Mouse (Mus musculus) MEL (cell line): ENCODE results near the gene Trpv6. TPM values are rescaled to one million over a fixed set of nuclear protein-coding genes. Genes with fewer than 3 reads are reported as not detected.

ENCODE experiments used
- DNase-seq: peaks from one replicate; pipeline ENCODE4 v3.0.0; 2011; ENCODE audit warnings: low read depth, low spot score
- H3K27ac ChIP-seq: 2 replicates; pipeline ENCODE4 v1.5.1; 2012; ENCODE audit warnings: low read depth, mild to moderate bottlenecking, control low read depth, low read length, moderate library complexity; ENCODE audit not compliant: control insufficient read depth
- H3K27me3 ChIP-seq, 2 experiments: fragments of 150-350 bp in 1 of 2; sonication (generic) in 1 of 2; 2 replicates each; pipeline ENCODE4 v1.6.1; 2012; ENCODE audit warnings: low read length in 2 of 2, mild to moderate bottlenecking in 2 of 2, improper control_type of control experiment in 1 of 2, moderate library complexity in 1 of 2; ENCODE audit not compliant: insufficient read depth in 2 of 2, control insufficient read depth in 1 of 2
- H3K36me3 ChIP-seq, 2 experiments: 2 replicates each; pipeline ENCODE4 v1.6.1; 2012 to 2014; ENCODE audit warnings: low read length in 2 of 2, improper control_type of control experiment in 1 of 2, inconsistent platforms in 1 of 2, mild to moderate bottlenecking in 1 of 2; ENCODE audit not compliant: insufficient read depth in 2 of 2, control insufficient read depth in 1 of 2
- H3K4me1 ChIP-seq, 2 experiments: fragments of 150-350 bp in 1 of 2; sonication (generic) in 1 of 2; 2 replicates each; pipeline ENCODE4 v1.6.1; 2012; ENCODE audit warnings: low read length in 2 of 2, improper control_type of control experiment in 1 of 2, mild to moderate bottlenecking in 1 of 2; ENCODE audit not compliant: insufficient read depth in 2 of 2, control insufficient read depth in 1 of 2
- H3K4me3 ChIP-seq, 2 experiments: fragments of 150-350 bp in 1 of 2; sonication (generic) in 1 of 2; 2 replicates each; pipeline ENCODE4 v1.5.1; 2012; ENCODE audit warnings: low read depth in 2 of 2, low read length in 2 of 2, mild to moderate bottlenecking in 2 of 2, moderate library complexity in 2 of 2, control low read depth in 1 of 2, improper control_type of control experiment in 1 of 2; ENCODE audit not compliant: control insufficient read depth in 1 of 2, insufficient read depth in 1 of 2
- H3K79me2 ChIP-seq: 2 replicates; pipeline ENCODE4 v1.6.1; 2012; ENCODE audit warnings: mild to moderate bottlenecking, low read length, moderate library complexity; ENCODE audit not compliant: control insufficient read depth, poor library complexity, insufficient read depth
- H3K9ac ChIP-seq: 2 replicates; pipeline ENCODE4 v1.6.1; 2012; ENCODE audit warnings: low read depth, mild to moderate bottlenecking, control low read depth, low read length, moderate library complexity; ENCODE audit not compliant: control insufficient read depth, poor library complexity, severe bottlenecking
- H3K9me3 ChIP-seq: fragments of 150-350 bp; sonication (generic); replicated peaks from 2 replicates; pipeline ENCODE4 v1.6.1; 2012; ENCODE audit warnings: mild to moderate bottlenecking, low read length, improper control_type of control experiment, moderate library complexity; ENCODE audit not compliant: insufficient read depth
- CHD1 ChIP-seq: IDR thresholded peaks from 2 replicates; pipeline ENCODE4 v1.6.1; 2012; ENCODE audit warnings: low read depth, mild to moderate bottlenecking, inconsistent platforms, low read length, improper control_type of control experiment
- CHD2 ChIP-seq: IDR thresholded peaks from 2 replicates; pipeline ENCODE4 v1.6.1; 2011; ENCODE audit warnings: low read length, improper control_type of control experiment
- CTCF ChIP-seq, 3 experiments: IDR thresholded peaks in 2 of 3; conservative IDR thresholded peaks in 1 of 3; 2 replicates each; pipeline ENCODE4 v1.5.1; 2011 to 2012; ENCODE audit warnings: low read length in 3 of 3, low read depth in 2 of 3, mild to moderate bottlenecking in 2 of 3, improper control_type of control experiment in 1 of 3, inconsistent platforms in 1 of 3, mixed read lengths in 1 of 3, moderate library complexity in 1 of 3; ENCODE audit not compliant: control insufficient read depth in 1 of 3, insufficient read depth in 1 of 3, poor library complexity in 1 of 3, severe bottlenecking in 1 of 3
- E2F4 ChIP-seq: IDR thresholded peaks from 2 replicates; pipeline ENCODE4 v1.6.1; 2011; ENCODE audit warnings: low read depth, low read length, improper control_type of control experiment, borderline replicate concordance
- ELF1 ChIP-seq: IDR thresholded peaks from 2 replicates; pipeline ENCODE4 v1.6.1; 2014; ENCODE audit warnings: low read depth, mild to moderate bottlenecking, inconsistent platforms, low read length, improper control_type of control experiment, moderate library complexity
- EP300 ChIP-seq, 2 experiments: IDR thresholded peaks; 2 replicates each; pipeline ENCODE4 v1.6.1; 2011; ENCODE audit warnings: improper control_type of control experiment in 2 of 2, low read length in 2 of 2, low read depth in 1 of 2, mild to moderate bottlenecking in 1 of 2
- ETS1 ChIP-seq: IDR thresholded peaks from 2 replicates; pipeline ENCODE4 v1.6.1; 2012; ENCODE audit warnings: low read depth, mild to moderate bottlenecking, inconsistent platforms, low read length, improper control_type of control experiment, moderate library complexity
- JUND ChIP-seq: IDR thresholded peaks from 2 replicates; pipeline ENCODE4 v1.6.1; 2011; ENCODE audit warnings: low read depth, mild to moderate bottlenecking, improper control_type of control experiment, low read length
- MAFK ChIP-seq: IDR thresholded peaks from 2 replicates; pipeline ENCODE4 v1.6.1; 2011; ENCODE audit warnings: low read depth, mild to moderate bottlenecking, low read length, improper control_type of control experiment, borderline replicate concordance
- MAX ChIP-seq: IDR thresholded peaks from 2 replicates; pipeline ENCODE4 v1.6.1; 2011; ENCODE audit warnings: low read length, improper control_type of control experiment
- MAZ ChIP-seq: IDR thresholded peaks from 2 replicates; pipeline ENCODE4 v1.6.1; 2012; ENCODE audit warnings: low read depth, mild to moderate bottlenecking, inconsistent platforms, low read length, improper control_type of control experiment
- MEF2A ChIP-seq: IDR thresholded peaks from 2 replicates; pipeline ENCODE4 v1.6.1; 2014; ENCODE audit warnings: low read depth, mild to moderate bottlenecking, inconsistent platforms, low read length, improper control_type of control experiment; ENCODE audit not compliant: poor library complexity, insufficient replicate concordance, severe bottlenecking; ENCODE audit errors: extremely low read depth
- MXI1 ChIP-seq: IDR thresholded peaks from 2 replicates; pipeline ENCODE4 v1.6.1; 2011; ENCODE audit warnings: mild to moderate bottlenecking, low read depth, low read length, improper control_type of control experiment
- MYB ChIP-seq: IDR thresholded peaks from 2 replicates; pipeline ENCODE4 v1.6.1; 2011; ENCODE audit warnings: mild to moderate bottlenecking, low read depth, low read length, improper control_type of control experiment
- MYC ChIP-seq: IDR thresholded peaks from 2 replicates; pipeline ENCODE4 v1.6.1; 2011; ENCODE audit warnings: low read depth, mild to moderate bottlenecking, low read length, improper control_type of control experiment, moderate library complexity
- NRF1 ChIP-seq: IDR thresholded peaks from 2 replicates; pipeline ENCODE4 v1.6.1; 2014; ENCODE audit warnings: low read depth, mild to moderate bottlenecking, inconsistent platforms, low read length, improper control_type of control experiment, moderate library complexity; ENCODE audit not compliant: poor library complexity, insufficient read depth, severe bottlenecking
- POLR2AphosphoS2 ChIP-seq: IDR thresholded peaks from 2 replicates; pipeline ENCODE4 v1.6.1; 2011; ENCODE audit warnings: low read length, improper control_type of control experiment
- POLR2AphosphoS5 ChIP-seq: IDR thresholded peaks from 2 replicates; pipeline ENCODE4 v1.6.1; 2012; ENCODE audit warnings: low read depth, borderline replicate concordance, mild to moderate bottlenecking, inconsistent platforms, low read length, moderate library complexity, mixed read lengths
- RCOR1 ChIP-seq: IDR thresholded peaks from 2 replicates; pipeline ENCODE4 v1.6.1; 2012; ENCODE audit warnings: low read depth, mild to moderate bottlenecking, inconsistent platforms, low read length, improper control_type of control experiment
- SIN3A ChIP-seq: IDR thresholded peaks from 2 replicates; pipeline ENCODE4 v1.6.1; 2012; ENCODE audit warnings: low read length, improper control_type of control experiment, inconsistent platforms
- TAL1 ChIP-seq: IDR thresholded peaks from 2 replicates; pipeline ENCODE4 v1.6.1; 2012; ENCODE audit warnings: mild to moderate bottlenecking, inconsistent platforms, low read length, moderate library complexity, mixed read lengths
- TBP ChIP-seq: IDR thresholded peaks from 2 replicates; pipeline ENCODE4 v1.8.0; 2011; ENCODE audit warnings: low read depth, low read length, improper control_type of control experiment
- TCF12 ChIP-seq: IDR thresholded peaks from 2 replicates; pipeline ENCODE4 v1.6.1; 2014; ENCODE audit warnings: low read depth, mild to moderate bottlenecking, inconsistent platforms, low read length, improper control_type of control experiment, moderate library complexity
- UBTF ChIP-seq: IDR thresholded peaks from 2 replicates; pipeline ENCODE4 v1.6.1; 2012; ENCODE audit warnings: low read depth, mild to moderate bottlenecking, inconsistent platforms, low read length, improper control_type of control experiment, moderate library complexity, borderline replicate concordance; ENCODE audit not compliant: insufficient read depth
- USF1 ChIP-seq: IDR thresholded peaks from 2 replicates; pipeline ENCODE4 v1.6.1; 2014; ENCODE audit warnings: low read depth, mild to moderate bottlenecking, inconsistent platforms, low read length, improper control_type of control experiment, moderate library complexity
- ZMIZ1 ChIP-seq: IDR thresholded peaks from 2 replicates; pipeline ENCODE4 v1.6.1; 2012; ENCODE audit warnings: low read depth, mild to moderate bottlenecking, inconsistent platforms, low read length, improper control_type of control experiment, moderate library complexity
- ZNF384 ChIP-seq: IDR thresholded peaks from 2 replicates; pipeline ENCODE4 v1.6.1; 2012; ENCODE audit warnings: low read depth, mild to moderate bottlenecking, inconsistent platforms, low read length, improper control_type of control experiment
- polyA plus RNA-seq, 2 experiments: library from polyadenylated mRNA; stranded (reverse) in 1 of 2; unstranded in 1 of 2; fragments of >175 nt in 1 of 2; fragments of >200 nt in 1 of 2; gene quantifications; 2 replicates each; pipeline versions ENCODE4 v1.2.1 to v1.2.4; 2012; ENCODE audit warnings: low replicate concordance in 2 of 2, low read depth in 1 of 2; ENCODE audit not compliant: insufficient read length in 2 of 2, insufficient read depth in 1 of 2, missing spikeins in 1 of 2
- total RNA-seq: library from RNA; depleted of rRNA; stranded (reverse); fragments of 300-350 nt; gene quantifications from 2 replicates; pipeline ENCODE4 v1.2.3, GENCODE M21; 2012; rRNA removed

The Trpv6 gene
- not detected in 2 replicates for total RNA-seq
- not detected for polyA plus RNA-seq

GRCm38 (mm10) chr6:41636178-41636577 lies at the start of gene Trpv6:
Gene Trpv6 (minus strand): TSS chr6:41636405.
- TF ChIP-seq ZMIZ1 (no peak), POLR2AphosphoS5 (no peak), MAX (no peak), TAL1 (no peak), EP300 (IDR thresholded peaks at IDR 0.05; ENCODE audit: low read depth in 1 of 2, low read length in 2 of 2) (no peak), NRF1 (no peak), ELF1 (no peak), USF1 (no peak), CHD2 (no peak), MAZ (no peak), MAFK (no peak), MEF2A (no peak), UBTF (no peak), CTCF (IDR thresholded peaks at IDR 0.05 in 2 of 3, conservative IDR thresholded peaks at IDR 0.05 in 1 of 3; ENCODE audit: control insufficient read depth in 1 of 3, insufficient read depth in 1 of 3, low read depth in 2 of 3, low read length in 3 of 3, poor library complexity in 1 of 3, severe bottlenecking in 1 of 3) (no peak)
- Histone ChIP-seq H3K4me3 (no peak within 1 kb of the TSS), H3K9ac (no peak within 1 kb of the TSS)

DNA sequence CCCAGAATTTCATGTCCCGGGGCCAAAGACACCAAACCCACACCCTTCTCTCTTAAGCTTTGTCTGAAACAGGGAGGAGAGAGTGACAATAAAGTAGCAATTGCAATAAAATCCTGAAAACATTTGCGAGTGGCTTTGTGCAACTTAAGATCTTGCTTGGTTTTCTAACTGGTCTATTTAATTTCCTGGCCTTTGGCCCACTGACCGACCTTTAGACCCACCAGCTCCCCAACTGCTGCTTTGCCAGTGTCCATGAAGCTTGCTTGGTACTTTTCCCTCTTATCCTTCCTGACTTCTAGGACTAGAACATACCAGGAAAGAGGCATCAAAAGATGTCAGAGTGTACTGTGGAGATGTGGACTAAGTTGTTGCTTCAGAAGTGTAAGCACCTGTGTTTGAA lies 49.4 kb upstream of the Trpv6 start:
- no peak for DNase-seq
- H3K4me1 ChIP-seq = peaks cover 19 to 20% of the 10 kb centered on the region in 2 experiments
- H3K9ac ChIP-seq = no peak overlapping the region
- no peaks in the 10 kb centered on the region for H3K79me2 ChIP-seq
- TF ChIP-seq MEF2A (no peak), ETS1 (no peak), POLR2AphosphoS2 (no peak), MAZ (no peak), MXI1 (no peak), RCOR1 (no peak), TBP (no peak), MYB (no peak), ELF1 (no peak), CHD1 (no peak), E2F4 (no peak), SIN3A (no peak), JUND (no peak), TCF12 (no peak), UBTF (no peak), ZNF384 (no peak), MYC (no peak)
- no peak overlapping the region for H3K4me3 ChIP-seq
- H3K9me3 ChIP-seq = no peaks in the 10 kb centered on the region
- H3K27me3 ChIP-seq = no peaks in the 10 kb centered on the region
- peaks cover 18 to 26% of the 10 kb centered on the region in 2 experiments for H3K36me3 ChIP-seq
- H3K27ac ChIP-seq = peak overlapping the region; percentile 68

More at GRCm38 (mm10) chr6:41636178-41636577, at the start of gene Trpv6:
- no peaks in the 10 kb centered on the region for H3K79me2 ChIP-seq
- no peak for DNase-seq
- no peaks in the 10 kb centered on the region; a peak in 1 of 4 replicates for H3K27me3 ChIP-seq
- no peaks in the 10 kb centered on the region for H3K36me3 ChIP-seq
- no peak within 1 kb of the TSS for H3K27ac ChIP-seq
- no peaks in the 10 kb centered on the region for H3K4me1 ChIP-seq
- H3K9me3 ChIP-seq = no peaks in the 10 kb centered on the region
